Mouse (Mus musculus) stomach, postnatal 0 days (tissue): ENCODE results near the gene Filip1. TPM values are rescaled to one million over a fixed set of nuclear protein-coding genes. Genes with fewer than 3 reads are reported as not detected.

ENCODE experiments used
- ATAC-seq: fragments of 200-750 bp; cut with Nextera tagmentation; 2 replicates; pipeline ENCODE4 v1.8.0; 2017; ENCODE audit not compliant: low FRiP score, low TSS enrichment
- DNase-seq: peaks from one replicate; pipeline ENCODE4 v3.0.0-alpha.2; 2016; ENCODE audit warnings: low spot score
- H3K27ac ChIP-seq: fragments of 300-500 bp; sonication (generic); replicated peaks from 2 replicates; pipeline ENCODE4 v1.5.1; 2014; ENCODE audit warnings: mild to moderate bottlenecking, control low read depth
- H3K27me3 ChIP-seq: fragments of 300-500 bp; sonication (generic); 2 replicates; pipeline ENCODE4 v1.6.1; 2014; ENCODE audit warnings: low read length; ENCODE audit not compliant: control insufficient read depth, insufficient read depth
- H3K36me3 ChIP-seq: fragments of 300-500 bp; sonication (generic); 2 replicates; pipeline ENCODE4 v1.6.1; 2014; ENCODE audit warnings: low read length, mixed read lengths; ENCODE audit not compliant: control insufficient read depth, insufficient read depth
- H3K4me1 ChIP-seq: fragments of 300-500 bp; sonication (generic); replicated peaks from 2 replicates; pipeline ENCODE4 v1.6.1; 2014; ENCODE audit warnings: antibody characterized with exemption; ENCODE audit not compliant: control insufficient read depth, insufficient read depth
- H3K4me2 ChIP-seq: fragments of 300-500 bp; sonication (generic); replicated peaks from 2 replicates; pipeline ENCODE4 v1.6.1; 2014; ENCODE audit warnings: low read depth, mild to moderate bottlenecking, control low read depth, moderate library complexity
- H3K4me3 ChIP-seq: fragments of 300-500 bp; sonication (generic); 2 replicates; pipeline ENCODE4 v1.5.1; 2014; ENCODE audit warnings: low read depth, low read length, control low read depth
- H3K9ac ChIP-seq: fragments of 300-500 bp; sonication (generic); 2 replicates; pipeline ENCODE4 v1.6.1; 2014; ENCODE audit warnings: mild to moderate bottlenecking, low read length, control low read depth, mixed read lengths
- H3K9me3 ChIP-seq: fragments of 300-500 bp; sonication (generic); 2 replicates; pipeline ENCODE4 v1.6.1; 2016; ENCODE audit warnings: low read length; ENCODE audit not compliant: control insufficient read depth
- CTCF ChIP-seq: IDR thresholded peaks from 2 replicates; pipeline ENCODE4 v1.5.1; 2016; ENCODE audit warnings: antibody characterized with exemption, low read depth, mild to moderate bottlenecking, moderate library complexity
- EP300 ChIP-seq: optimal IDR thresholded peaks from 2 replicates; pipeline ENCODE3; 2016; ENCODE audit warnings: antibody characterized with exemption
- WGBS: fragments of 180-500 bp; shearing (Covaris S2); extraction: QIAGEN DNeasy Blood & Tissue Kit; methylation state at CpG from one replicate; pipeline ENCODE4 v1.1.7; 2014; 5-methylcytosine and 5-hydroxymethylcytosine counted together
- polyA plus RNA-seq: library from polyadenylated mRNA; unstranded; fragments of >200 nt; fragmentation: Nextera tagmentation; extraction: Ambion mirVana; gene quantifications from 2 replicates; pipeline ENCODE4 v1.2.1, GENCODE M21; 2015

Gene Filip1
- polyA plus RNA-seq, 1 experiment from 2014 or later, result 9.6 TPM

GRCm38 (mm10) chr9:79892183-79892582 is 120.5 kb downstream of the Filip1 start:
- no peaks in the 10 kb centered on the region for H3K9me3 ChIP-seq
- H3K27me3 ChIP-seq, result no peaks in the 10 kb centered on the region
- 72% methylated on average over 1 of the region's 1 CpGs for WGBS
- no peak for DNase-seq
- no peak overlapping the region for H3K4me3 ChIP-seq
- no peak overlapping the region for H3K27ac ChIP-seq
- TF ChIP-seq CTCF, result no peak
- TF ChIP-seq EP300, result no peak
- H3K9ac ChIP-seq, result no peak overlapping the region
- no peak for ATAC-seq
- no peaks in the 10 kb centered on the region for H3K36me3 ChIP-seq
- no peak overlapping the region for H3K4me2 ChIP-seq
- no peaks in the 10 kb centered on the region for H3K4me1 ChIP-seq

- Histone ChIP-seq H3K4me1 (no peaks in the 10 kb centered on the region), H3K27ac (no peak overlapping the region), H3K9me3 (no peaks in the 10 kb centered on the region), H3K9ac (no peak overlapping the region), H3K4me3 (no peak overlapping the region), H3K36me3 (no peaks in the 10 kb centered on the region), H3K27me3 (no peaks in the 10 kb centered on the region), H3K4me2 (no peak overlapping the region)
- ATAC-seq, result no peak
- 59% methylated on average over 4 of the region's 4 CpGs for WGBS
- TF ChIP-seq CTCF (no peak), EP300 (no peak)
- DNase-seq, result no peak
Measured at GRCm38 (mm10) chr9:79890488-79890887, 122.2 kb downstream of the Filip1 start.

- no peak overlapping the region for H3K4me2 ChIP-seq
- H3K36me3 ChIP-seq, result no peaks in the 10 kb centered on the region
- no peaks in the 10 kb centered on the region for H3K27me3 ChIP-seq
- H3K27ac ChIP-seq, result no peak overlapping the region
- 87% methylated on average over 6 of the region's 6 CpGs for WGBS
- H3K9ac ChIP-seq, result no peak overlapping the region
- ATAC-seq (no peak), DNase-seq (no peak)
- TF ChIP-seq CTCF (peak; percentile 42), EP300 (no peak)
- no peak overlapping the region for H3K4me3 ChIP-seq
- no peaks in the 10 kb centered on the region for H3K4me1 ChIP-seq
- H3K9me3 ChIP-seq, result no peaks in the 10 kb centered on the region
Measured at GRCm38 (mm10) chr9:79889132-79889531, 123.5 kb downstream of the Filip1 start.

GRCm38 (mm10) chr9:79885244-79886210 is 127.1 kb downstream of the Filip1 start:
- Histone ChIP-seq H3K36me3 (no peaks in the 10 kb centered on the region), H3K4me2 (no peak overlapping the region), H3K4me3 (no peak overlapping the region), H3K27me3 (no peaks in the 10 kb centered on the region), H3K9me3 (no peaks in the 10 kb centered on the region), H3K9ac (no peak overlapping the region), H3K27ac (peak overlapping the region; percentile 56; the same call in 1 of the 2 replicates), H3K4me1 (no peaks in the 10 kb centered on the region)
- WGBS, result 46% methylated on average over 11 of the region's 11 CpGs
- DNase-seq (no peak), ATAC-seq (peak; percentile 53; the same call in 1 of the 2 replicates)
- peak; percentile 67 for TF ChIP-seq CTCF
- no peak for TF ChIP-seq EP300

GRCm38 (mm10) chr9:79883139-79883538 is 129.5 kb downstream of the Filip1 start:
- H3K9me3 ChIP-seq, result no peaks in the 10 kb centered on the region
- ATAC-seq (no peak), DNase-seq (no peak)
- no peak overlapping the region for H3K9ac ChIP-seq
- no peaks in the 10 kb centered on the region for H3K27me3 ChIP-seq
- no peaks in the 10 kb centered on the region for H3K36me3 ChIP-seq
- no peaks in the 10 kb centered on the region for H3K4me1 ChIP-seq
- TF ChIP-seq EP300 (no peak), CTCF (no peak)
- 69% methylated on average over 2 of the region's 2 CpGs for WGBS
- H3K27ac ChIP-seq, result no peak overlapping the region
- H3K4me2 ChIP-seq, result no peak overlapping the region
- H3K4me3 ChIP-seq, result no peak overlapping the region

- DNase-seq (no peak), ATAC-seq (no peak)
- H3K27ac ChIP-seq, result no peak overlapping the region
- H3K36me3 ChIP-seq, result no peaks in the 10 kb centered on the region
- H3K4me1 ChIP-seq, result no peaks in the 10 kb centered on the region
- no peak overlapping the region for H3K9ac ChIP-seq
- WGBS, result 30% methylated on average over 7 of the region's 7 CpGs
- no peak overlapping the region for H3K4me2 ChIP-seq
- H3K9me3 ChIP-seq, result no peaks in the 10 kb centered on the region
- TF ChIP-seq CTCF (no peak), EP300 (no peak)
- no peak overlapping the region for H3K4me3 ChIP-seq
- no peaks in the 10 kb centered on the region for H3K27me3 ChIP-seq
Measured at GRCm38 (mm10) chr9:79880031-79880430, 132.6 kb downstream of the Filip1 start.
